Mouse (Mus musculus): Measurements from ENCODE around the gene Nmnat3. TPM values are rescaled to one million over a fixed set of nuclear protein-coding genes. Genes with fewer than 3 reads are reported as not detected.

The Nmnat3 gene
- total and polyA plus RNA-seq, 3 experiments = 8.1 to 9.3 (median 9.2) TPM

GRCm38 (mm10) chr9:98333219-98333754 lies 46.1 kb downstream of the Nmnat3 start:
- H3K9me3 ChIP-seq (replicated peaks; ENCODE audit: low read length) = no peaks in the 10 kb centered on the region
- in situ Hi-C loops (cut with MboI; ENCODE audit: low pct_ligation_motif_present, low pct_unique_long_range_greater_than_20kb, low sequenced_read_pairs) (no loop called here), dilution Hi-C loops (cut with MboI; ENCODE audit: extremely low pct_ligation_motif_present, extremely low pct_unique_long_range_greater_than_20kb, low sequenced_read_pairs) (no loop called here)
- no peaks in the 10 kb centered on the region for H3K27me3 ChIP-seq (replicated peaks)
- peaks cover 2 to 14% of the 10 kb centered on the region in 2 experiments; a peak in 2 of 4 replicates for H3K4me1 ChIP-seq (ENCODE audit: control insufficient read depth in 1 of 2, insufficient read depth in 2 of 2)
- no peak overlapping the region for H3K9ac ChIP-seq (ENCODE audit: insufficient read depth, low read depth)
- peaks cover 0 to 60% of the 10 kb centered on the region in 2 experiments for H3K36me3 ChIP-seq (replicated peaks in 1 of 2; ENCODE audit: control insufficient read depth in 1 of 2, insufficient read depth in 1 of 2, low read length in 1 of 2)
- no peak overlapping the region for H3K4me3 ChIP-seq (replicated peaks in 1 of 3; ENCODE audit: low read depth in 2 of 3, low read length in 2 of 3, poor library complexity in 1 of 3)
- no peak overlapping the region for H3K4me2 ChIP-seq (ENCODE audit: insufficient read depth, low read depth, poor library complexity, severe bottlenecking)
- no peak for TF ChIP-seq TCF12 (IDR thresholded peaks at IDR 0.05; ENCODE audit: low read depth, low read length)
- no peak for TF ChIP-seq POLR2A (IDR thresholded peaks at IDR 0.05; ENCODE audit: low read depth, low read length)
- no peak for TF ChIP-seq NELFE (IDR thresholded peaks at IDR 0.05; ENCODE audit: low read depth, low read length)
- TF ChIP-seq MAFK (IDR thresholded peaks at IDR 0.05; ENCODE audit: insufficient replicate concordance, low read length) = no peak
- TF ChIP-seq CHD2 (IDR thresholded peaks at IDR 0.05; ENCODE audit: low read length) = no peak
- no peak for TF ChIP-seq BHLHE40 (IDR thresholded peaks at IDR 0.05; ENCODE audit: low read depth, low read length)
- no peak for TF ChIP-seq RAD21 (IDR thresholded peaks at IDR 0.05; ENCODE audit: low read depth, low read length)
- no peak for TF ChIP-seq GABPA (IDR thresholded peaks at IDR 0.05; ENCODE audit: insufficient replicate concordance, low read depth, low read length)
- TF ChIP-seq CTCF (conservative IDR thresholded peaks at IDR 0.05 in 1 of 2, IDR thresholded peaks at IDR 0.05 in 1 of 2; ENCODE audit: low read depth in 2 of 2, low read length in 2 of 2) = no peak
- TF ChIP-seq ELF1 (IDR thresholded peaks at IDR 0.05; ENCODE audit: low read depth, low read length) = no peak
- no peak for TF ChIP-seq IRF4 (IDR thresholded peaks at IDR 0.05; ENCODE audit: low read depth, low read length)
- no peak for TF ChIP-seq ZNF384 (IDR thresholded peaks at IDR 0.05; ENCODE audit: low read depth, low read length)
- no peak for TF ChIP-seq ZC3H11A (IDR thresholded peaks at IDR 0.05; ENCODE audit: low read depth, low read length)
- no peak for TF ChIP-seq MAX (IDR thresholded peaks at IDR 0.05; ENCODE audit: low read length)
- no peaks in the 10 kb centered on the region for H3K79me2 ChIP-seq (replicated peaks; ENCODE audit: control insufficient read depth, extremely low read depth, insufficient read depth, poor library complexity, severe bottlenecking)
- DNase-seq (ENCODE audit: extremely low read depth) = no peak
- H3K27ac ChIP-seq (ENCODE audit: insufficient read depth, low read depth) = no peak overlapping the region

GRCm38 (mm10) chr9:98337881-98338769 lies 50.9 kb downstream of the Nmnat3 start:
- dilution Hi-C loops (cut with MboI; ENCODE audit: extremely low pct_ligation_motif_present, extremely low pct_unique_long_range_greater_than_20kb, low sequenced_read_pairs) (no loop called here), in situ Hi-C loops (cut with MboI; ENCODE audit: low pct_ligation_motif_present, low pct_unique_long_range_greater_than_20kb, low sequenced_read_pairs) (no loop called here)
- Histone ChIP-seq H3K27ac (ENCODE audit: insufficient read depth, low read depth) (no peak overlapping the region), H3K4me3 (replicated peaks in 1 of 3; ENCODE audit: low read depth in 2 of 3, low read length in 2 of 3, poor library complexity in 1 of 3) (no peak overlapping the region), H3K36me3 (replicated peaks in 1 of 2; ENCODE audit: control insufficient read depth in 1 of 2, insufficient read depth in 1 of 2, low read length in 1 of 2) (peaks cover 0 to 50% of the 10 kb centered on the region in 2 experiments), H3K9me3 (replicated peaks; ENCODE audit: low read length) (no peaks in the 10 kb centered on the region), H3K4me2 (ENCODE audit: insufficient read depth, low read depth, poor library complexity, severe bottlenecking) (no peak overlapping the region), H3K79me2 (replicated peaks; ENCODE audit: control insufficient read depth, extremely low read depth, insufficient read depth, poor library complexity, severe bottlenecking) (no peaks in the 10 kb centered on the region), H3K4me1 (ENCODE audit: control insufficient read depth in 1 of 2, insufficient read depth in 2 of 2) (peaks cover 13 to 22% of the 10 kb centered on the region in 2 experiments), H3K9ac (ENCODE audit: insufficient read depth, low read depth) (no peak overlapping the region), H3K27me3 (replicated peaks) (no peaks in the 10 kb centered on the region)
- TF ChIP-seq CHD1 (IDR thresholded peaks at IDR 0.05; ENCODE audit: low read depth, low read length) (no peak), TBP (conservative IDR thresholded peaks at IDR 0.05; ENCODE audit: low read depth, low read length) (no peak), GABPA (IDR thresholded peaks at IDR 0.05; ENCODE audit: insufficient replicate concordance, low read depth, low read length) (no peak), MAX (IDR thresholded peaks at IDR 0.05; ENCODE audit: low read length) (no peak), MAZ (IDR thresholded peaks at IDR 0.05; ENCODE audit: low read depth, low read length) (no peak), HCFC1 (IDR thresholded peaks at IDR 0.05; ENCODE audit: low read depth, low read length) (no peak), BHLHE40 (IDR thresholded peaks at IDR 0.05; ENCODE audit: low read depth, low read length) (no peak), POLR2A (IDR thresholded peaks at IDR 0.05; ENCODE audit: low read depth, low read length) (no peak), SMC3 (IDR thresholded peaks at IDR 0.05; ENCODE audit: low read depth, low read length) (no peak), NRF1 (IDR thresholded peaks at IDR 0.05; ENCODE audit: low read depth, low read length) (no peak), POLR2AphosphoS2 (IDR thresholded peaks at IDR 0.05; ENCODE audit: low read depth, low read length) (no peak), NELFE (IDR thresholded peaks at IDR 0.05; ENCODE audit: low read depth, low read length) (no peak), TCF12 (IDR thresholded peaks at IDR 0.05; ENCODE audit: low read depth, low read length) (no peak), KAT2A (IDR thresholded peaks at IDR 0.05; ENCODE audit: insufficient replicate concordance, low read length) (no peak), SIN3A (IDR thresholded peaks at IDR 0.05; ENCODE audit: low read length) (no peak), PAX5 (IDR thresholded peaks at IDR 0.05; ENCODE audit: low read length) (no peak), JUND (conservative IDR thresholded peaks at IDR 0.05; ENCODE audit: low read depth, low read length) (no peak)
- no peak for DNase-seq (ENCODE audit: extremely low read depth)

Measured in CH12.LX (cell line).